Mouse (Mus musculus): ENCODE results near the gene Rnf26. TPM values are rescaled to one million over a fixed set of nuclear protein-coding genes. Genes with fewer than 3 reads are reported as not detected.

Rnf26 gene
- polyA plus RNA-seq, 1 experiment from 2014 or later: 61.7 TPM

GRCm38 (mm10) chr9:44093612-44094503 lies 19.5 kb downstream of the Rnf26 start:
- H3K4me1 ChIP-seq (ENCODE audit: control insufficient read depth, insufficient read depth, low read length): 0 out of 2 replicates have a peak, but pooled peaks cover 3% of the 10 kb centered on the region
- no peak overlapping the region for H3K27ac ChIP-seq (ENCODE audit: low read length)
- H3K27me3 ChIP-seq (ENCODE audit: control insufficient read depth, insufficient read depth, low read length): no peaks in the 10 kb centered on the region
- ATAC-seq (ENCODE audit: insufficient number of reproducible peaks, insufficient read depth, low FRiP score, low read depth): peak; percentile 75; the same call in 1 of the 2 replicates
- no peak overlapping the region for H3K4me2 ChIP-seq (replicated peaks; ENCODE audit: low read depth, low read length)
- H3K36me3 ChIP-seq (ENCODE audit: control insufficient read depth, insufficient read depth, low read length): peaks cover 9% of the 10 kb centered on the region; the same call in 1 of the 2 replicates
- H3K9me3 ChIP-seq (ENCODE audit: control insufficient read depth, low read depth, low read length): no peaks in the 10 kb centered on the region
- no peak overlapping the region for H3K4me3 ChIP-seq (ENCODE audit: low read depth, low read length)
- WGBS: 38% methylated on average over 24 of the region's 24 CpGs
- H3K9ac ChIP-seq (replicated peaks; ENCODE audit: low read depth, low read length): no peak overlapping the region

GRCm38 (mm10) chr9:44088877-44089608 lies 24.3 kb downstream of the Rnf26 start:
- H3K36me3 ChIP-seq (ENCODE audit: control insufficient read depth, insufficient read depth, low read length): peaks cover 9% of the 10 kb centered on the region; the same call in 1 of the 2 replicates
- H3K4me1 ChIP-seq (ENCODE audit: control insufficient read depth, insufficient read depth, low read length): peaks cover 19% of the 10 kb centered on the region; the same call in 1 of the 2 replicates
- H3K27me3 ChIP-seq (ENCODE audit: control insufficient read depth, insufficient read depth, low read length): 0 out of 2 replicates have a peak, but pooled peaks cover 6% of the 10 kb centered on the region
- H3K4me2 ChIP-seq (replicated peaks; ENCODE audit: low read depth, low read length): no peak overlapping the region
- ATAC-seq (ENCODE audit: insufficient number of reproducible peaks, insufficient read depth, low FRiP score, low read depth): no peak
- H3K27ac ChIP-seq (ENCODE audit: low read length): no peak overlapping the region
- no peak overlapping the region for H3K4me3 ChIP-seq (ENCODE audit: low read depth, low read length)
- WGBS: 64% methylated on average over 12 of the region's 12 CpGs
- no peaks in the 10 kb centered on the region for H3K9me3 ChIP-seq (ENCODE audit: control insufficient read depth, low read depth, low read length)
- no peak overlapping the region for H3K9ac ChIP-seq (replicated peaks; ENCODE audit: low read depth, low read length)

DNA sequence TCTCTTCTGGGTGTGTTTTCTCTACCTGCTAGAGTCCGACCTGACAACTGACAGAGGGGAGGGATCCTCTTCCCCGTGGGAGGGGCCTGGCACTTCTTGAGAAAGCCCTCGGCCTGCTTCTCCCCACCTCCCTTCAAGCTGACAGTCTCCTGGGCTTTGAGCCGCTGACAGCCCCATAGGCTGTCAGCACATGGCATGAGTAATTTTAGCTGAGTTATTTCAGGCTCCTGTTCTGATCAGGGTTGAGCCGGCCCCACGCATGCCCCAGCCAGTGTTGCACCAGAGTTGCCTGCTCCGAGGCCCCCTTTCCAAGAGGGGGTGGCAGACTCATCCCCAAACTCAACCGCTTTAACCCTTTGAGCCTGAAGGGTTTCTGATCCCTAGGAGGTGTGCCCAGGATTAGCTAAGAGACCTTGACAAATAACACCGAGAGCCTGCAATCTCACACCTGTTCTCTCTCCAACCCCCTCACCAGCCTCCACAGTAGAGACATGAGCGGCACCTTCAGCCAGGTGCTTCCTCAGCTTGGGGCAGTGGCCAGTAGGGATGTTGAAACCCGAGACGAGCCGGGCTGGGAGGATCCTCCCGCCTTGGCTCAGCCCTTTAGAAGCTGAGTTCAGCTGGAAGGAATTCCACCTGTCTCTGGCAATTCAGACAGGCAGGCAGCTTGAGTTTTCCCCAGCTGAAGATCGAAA lies 25.4 kb downstream of the Rnf26 start:
- no peaks in the 10 kb centered on the region for H3K9me3 ChIP-seq (ENCODE audit: control insufficient read depth, low read depth, low read length)
- H3K27ac ChIP-seq (ENCODE audit: low read length): peak overlapping the region; percentile 3; the same call in 1 of the 2 replicates
- no peak overlapping the region for H3K9ac ChIP-seq (replicated peaks; ENCODE audit: low read depth, low read length)

DNA sequence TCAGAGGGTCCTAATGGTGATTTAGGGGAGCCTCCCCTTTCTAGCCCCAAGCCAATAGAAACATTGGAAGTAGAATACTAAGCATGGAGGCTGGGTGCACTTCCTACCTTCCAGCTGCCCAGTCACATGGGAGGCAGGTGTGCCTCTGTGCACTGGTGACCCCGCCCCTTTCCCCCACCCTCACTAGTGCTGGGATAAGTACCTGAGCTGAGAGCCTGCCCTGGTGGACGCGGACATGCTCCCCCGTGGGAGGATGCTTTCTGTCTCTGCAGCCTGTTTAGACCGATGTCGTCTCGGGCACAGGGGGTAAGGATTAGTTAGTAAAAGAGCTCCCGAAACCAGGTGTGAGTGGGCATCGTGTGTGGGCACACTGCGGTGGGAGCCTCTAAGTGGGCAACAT lies 26.4 kb downstream of the Rnf26 start:
- 0 out of 2 replicates have a peak, but pooled peaks cover 6% of the 10 kb centered on the region for H3K27me3 ChIP-seq (ENCODE audit: control insufficient read depth, insufficient read depth, low read length)
- peaks cover 24% of the 10 kb centered on the region for H3K4me1 ChIP-seq (ENCODE audit: control insufficient read depth, insufficient read depth, low read length)
- H3K4me3 ChIP-seq (ENCODE audit: low read depth, low read length): no peak overlapping the region
- no peak overlapping the region for H3K4me2 ChIP-seq (replicated peaks; ENCODE audit: low read depth, low read length)
- 49% methylated on average over 10 of the region's 10 CpGs for WGBS
- no peaks in the 10 kb centered on the region for H3K9me3 ChIP-seq (ENCODE audit: control insufficient read depth, low read depth, low read length)
- H3K27ac ChIP-seq (ENCODE audit: low read length): no peak overlapping the region
- no peak overlapping the region for H3K9ac ChIP-seq (replicated peaks; ENCODE audit: low read depth, low read length)
- H3K36me3 ChIP-seq (ENCODE audit: control insufficient read depth, insufficient read depth, low read length): peaks cover 6% of the 10 kb centered on the region; the same call in 1 of the 2 replicates
- no peak for ATAC-seq (ENCODE audit: insufficient number of reproducible peaks, insufficient read depth, low FRiP score, low read depth)

More for the DNA sequence above, 25.4 kb downstream of the Rnf26 start:
- Histone ChIP-seq H3K27me3 (ENCODE audit: control insufficient read depth, insufficient read depth, low read length) (0 out of 2 replicates have a peak, but pooled peaks cover 6% of the 10 kb centered on the region), H3K4me3 (ENCODE audit: low read depth, low read length) (no peak overlapping the region), H3K4me2 (replicated peaks; ENCODE audit: low read depth, low read length) (0 out of 2 replicates have a peak overlapping the region, but pooled peaks have one; percentile 4), H3K36me3 (ENCODE audit: control insufficient read depth, insufficient read depth, low read length) (peaks cover 9% of the 10 kb centered on the region; the same call in 1 of the 2 replicates), H3K4me1 (ENCODE audit: control insufficient read depth, insufficient read depth, low read length) (peaks cover 24% of the 10 kb centered on the region)
- WGBS: 5% methylated on average over 15 of the region's 15 CpGs
- ATAC-seq (ENCODE audit: insufficient number of reproducible peaks, insufficient read depth, low FRiP score, low read depth): no peak; the same call in 1 of the 2 replicates

GRCm38 (mm10) chr9:44085741-44086665 lies 27.3 kb downstream of the Rnf26 start:
- no peak overlapping the region; the same call in 1 of the 2 replicates for H3K4me3 ChIP-seq (ENCODE audit: low read depth, low read length)
- no peak for ATAC-seq (ENCODE audit: insufficient number of reproducible peaks, insufficient read depth, low FRiP score, low read depth)
- H3K9me3 ChIP-seq (ENCODE audit: control insufficient read depth, low read depth, low read length): no peaks in the 10 kb centered on the region
- 0 out of 2 replicates have a peak, but pooled peaks cover 6% of the 10 kb centered on the region for H3K27me3 ChIP-seq (ENCODE audit: control insufficient read depth, insufficient read depth, low read length)
- peaks cover 26% of the 10 kb centered on the region for H3K4me1 ChIP-seq (ENCODE audit: control insufficient read depth, insufficient read depth, low read length)
- no peak overlapping the region for H3K9ac ChIP-seq (replicated peaks; ENCODE audit: low read depth, low read length)
- WGBS: 69% methylated on average over 15 of the region's 15 CpGs
- H3K4me2 ChIP-seq (replicated peaks; ENCODE audit: low read depth, low read length): peak overlapping the region; percentile 99
- no peak overlapping the region for H3K27ac ChIP-seq (ENCODE audit: low read length)
- peaks cover 3% of the 10 kb centered on the region; the same call in 1 of the 2 replicates for H3K36me3 ChIP-seq (ENCODE audit: control insufficient read depth, insufficient read depth, low read length)

DNA sequence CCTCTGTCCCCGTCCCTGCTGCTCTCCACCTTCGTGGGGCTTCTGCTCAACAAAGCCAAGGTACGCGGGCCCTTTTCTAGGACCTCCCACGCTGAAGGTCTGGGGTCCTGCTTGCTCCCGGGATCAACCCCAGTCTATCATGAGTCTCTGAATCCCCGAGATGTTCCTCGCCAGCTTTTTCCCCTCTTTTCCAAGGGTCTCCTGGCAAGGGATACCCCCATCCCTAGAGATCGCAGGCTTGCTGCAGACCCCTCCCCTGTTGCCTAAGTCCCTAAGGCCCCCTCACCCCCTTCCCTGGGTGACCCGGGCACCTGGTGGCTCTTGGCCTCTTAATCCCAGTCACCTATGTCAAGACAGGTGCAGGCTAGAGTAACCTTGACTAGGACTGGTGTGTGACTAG lies 28.0 kb downstream of the Rnf26 start:
- no peak overlapping the region for H3K27ac ChIP-seq (ENCODE audit: low read length)
- peaks cover 3% of the 10 kb centered on the region; the same call in 1 of the 2 replicates for H3K36me3 ChIP-seq (ENCODE audit: control insufficient read depth, insufficient read depth, low read length)
- ATAC-seq (ENCODE audit: insufficient number of reproducible peaks, insufficient read depth, low FRiP score, low read depth): no peak
- H3K9me3 ChIP-seq (ENCODE audit: control insufficient read depth, low read depth, low read length): no peaks in the 10 kb centered on the region
- H3K27me3 ChIP-seq (ENCODE audit: control insufficient read depth, insufficient read depth, low read length): 0 out of 2 replicates have a peak, but pooled peaks cover 6% of the 10 kb centered on the region
- H3K4me3 ChIP-seq (ENCODE audit: low read depth, low read length): peak overlapping the region; percentile 52
- WGBS: 3% methylated on average over 10 of the region's 10 CpGs
- H3K4me2 ChIP-seq (replicated peaks; ENCODE audit: low read depth, low read length): peak overlapping the region; percentile 99
- H3K9ac ChIP-seq (replicated peaks; ENCODE audit: low read depth, low read length): peak overlapping the region; percentile 51; the same call in 1 of the 2 replicates
- peaks cover 28% of the 10 kb centered on the region for H3K4me1 ChIP-seq (ENCODE audit: control insufficient read depth, insufficient read depth, low read length)

- Histone ChIP-seq H3K9ac (replicated peaks; ENCODE audit: low read depth, low read length) (peak overlapping the region; percentile 51; the same call in 1 of the 2 replicates), H3K36me3 (ENCODE audit: control insufficient read depth, insufficient read depth, low read length) (no peaks in the 10 kb centered on the region), H3K27ac (ENCODE audit: low read length) (peak overlapping the region; percentile 21; the same call in 1 of the 2 replicates), H3K9me3 (ENCODE audit: control insufficient read depth, low read depth, low read length) (no peaks in the 10 kb centered on the region), H3K27me3 (ENCODE audit: control insufficient read depth, insufficient read depth, low read length) (0 out of 2 replicates have a peak, but pooled peaks cover 6% of the 10 kb centered on the region), H3K4me1 (ENCODE audit: control insufficient read depth, insufficient read depth, low read length) (peaks cover 28% of the 10 kb centered on the region), H3K4me3 (ENCODE audit: low read depth, low read length) (peak overlapping the region; percentile 52), H3K4me2 (replicated peaks; ENCODE audit: low read depth, low read length) (peak overlapping the region; percentile 99)
- WGBS: under 1% methylated on average over 62 of the region's 62 CpGs
- ATAC-seq (ENCODE audit: insufficient number of reproducible peaks, insufficient read depth, low FRiP score, low read depth): peak; percentile 60; the same call in 1 of the 2 replicates
Observed at GRCm38 (mm10) chr9:44084659-44085229, 28.6 kb downstream of the Rnf26 start.
